In genomic region chr16:59141105-59141504, GRCm38 (mm10) we compare ENCODE assay signal across 25 mouse cellular contexts. TPM values are rescaled to one million over a fixed set of nuclear protein-coding genes. Genes with fewer than 3 reads are reported as not detected.
"Had no signal": no experiment of that assay in that cellular context is flagged by ENCODE, and none has a peak within 500 bp of the region (broad histone marks: within the 10 kb centered on the region; RNA-seq: fewer than 3 reads in every experiment).

No protein-coding gene starts in this region.

- H3K4me3 ChIP-seq: left cerebral cortex, adult 2 months; liver, embryonic 13.5 days; midbrain, embryonic 12.5 days; midbrain, embryonic 15.5 days; neural tube, embryonic 12.5 days; neural tube, embryonic 15.5 days had no signal

- H3K36me3 ChIP-seq: liver, embryonic 13.5 days; midbrain, embryonic 12.5 days; midbrain, embryonic 15.5 days; neural tube, embryonic 12.5 days; neural tube, embryonic 15.5 days had no signal

- DNase-seq: kidney, adult 18-20 months; layer of hippocampus, postnatal 36 days; liver, embryonic 13.5 days; right cerebral cortex, adult 18-20 months; right cerebral cortex, postnatal 25 days; thymus, adult 18-20 months; thymus, postnatal 36 days had no signal

- H3K27me3 ChIP-seq: liver, embryonic 13.5 days; midbrain, embryonic 12.5 days; midbrain, embryonic 15.5 days; neural tube, embryonic 12.5 days; neural tube, embryonic 15.5 days had no signal

- ATAC-seq: inflammation-experienced regulatory T-cells, adult 6 months; intestine, embryonic 16.5 days; midbrain, embryonic 15.5 days had no signal

- H3K27ac ChIP-seq: kidney, postnatal 0 days; left cerebral cortex, adult 2 months; liver, embryonic 13.5 days; macrophage; midbrain, embryonic 12.5 days; midbrain, embryonic 15.5 days; neural tube, embryonic 12.5 days; neural tube, embryonic 15.5 days had no signal

- H3K4me1 ChIP-seq: liver, embryonic 13.5 days; midbrain, embryonic 12.5 days; midbrain, embryonic 15.5 days; neural tube, embryonic 12.5 days; neural tube, embryonic 15.5 days had no signal

- H3K9ac ChIP-seq: liver, embryonic 13.5 days; midbrain, embryonic 12.5 days; midbrain, embryonic 15.5 days; neural tube, embryonic 12.5 days; neural tube, embryonic 15.5 days had no signal

- H3K9me3 ChIP-seq: midbrain, embryonic 12.5 days; midbrain, embryonic 15.5 days; neural tube, embryonic 12.5 days; neural tube, embryonic 15.5 days had no signal

- H3K4me2 ChIP-seq: liver, embryonic 13.5 days; midbrain, embryonic 12.5 days; midbrain, embryonic 15.5 days; neural tube, embryonic 12.5 days; neural tube, embryonic 15.5 days had no signal

RNA-seq across cellular contexts. Expression of gene Olfr195, which starts 5.7 kb away (rescaled TPM):
- polyA plus RNA-seq: inflammation-experienced regulatory T-cells, adult 6 months; intestine, embryonic 16.5 days; kidney, embryonic 14.5 days; limb, embryonic 11.5 days; limb, embryonic 14.5 days; liver, adult 2 months; liver, embryonic 13.5 days; liver, embryonic 16.5 days; macrophage; midbrain, embryonic 12.5 days; midbrain, embryonic 15.5 days; neural tube, embryonic 12.5 days; neural tube, embryonic 15.5 days; spleen, adult 2 months; stomach, embryonic 16.5 days; testis, adult 2 months had no signal

RNA-seq across cellular contexts. Expression of gene Olfr194, which starts 20.2 kb away (rescaled TPM):
- polyA plus RNA-seq: inflammation-experienced regulatory T-cells, adult 6 months; intestine, embryonic 16.5 days; kidney, embryonic 14.5 days; kidney, postnatal 0 days; limb, embryonic 11.5 days; limb, embryonic 14.5 days; liver, adult 2 months; liver, embryonic 13.5 days; liver, embryonic 16.5 days; macrophage; midbrain, embryonic 12.5 days; midbrain, embryonic 15.5 days; neural tube, embryonic 12.5 days; neural tube, embryonic 15.5 days; spleen, adult 2 months; stomach, embryonic 16.5 days; urinary bladder, adult 2 months had no signal

RNA-seq across cellular contexts. Expression of gene Olfr196, which starts 29.1 kb away (rescaled TPM):
- polyA plus RNA-seq: intestine, embryonic 16.5 days; kidney, embryonic 14.5 days; kidney, postnatal 0 days; limb, embryonic 11.5 days; limb, embryonic 14.5 days; liver, adult 2 months; liver, embryonic 13.5 days; liver, embryonic 16.5 days; macrophage; midbrain, embryonic 12.5 days; midbrain, embryonic 15.5 days; neural tube, embryonic 12.5 days; neural tube, embryonic 15.5 days; spleen, adult 2 months; stomach, embryonic 16.5 days; testis, adult 2 months; urinary bladder, adult 2 months had no signal

RNA-seq across cellular contexts. Expression of gene Olfr193, which starts 29.4 kb away (rescaled TPM):
- polyA plus RNA-seq: intestine, embryonic 16.5 days; kidney, embryonic 14.5 days; kidney, postnatal 0 days; limb, embryonic 11.5 days; limb, embryonic 14.5 days; liver, adult 2 months; liver, embryonic 13.5 days; liver, embryonic 16.5 days; macrophage; midbrain, embryonic 12.5 days; midbrain, embryonic 15.5 days; neural tube, embryonic 12.5 days; neural tube, embryonic 15.5 days; spleen, adult 2 months; stomach, embryonic 16.5 days; testis, adult 2 months; urinary bladder, adult 2 months had no signal

RNA-seq across cellular contexts. Expression of gene Olfr191, which starts 51.5 kb away (rescaled TPM):
- polyA plus RNA-seq: inflammation-experienced regulatory T-cells, adult 6 months; intestine, embryonic 16.5 days; kidney, embryonic 14.5 days; kidney, postnatal 0 days; limb, embryonic 11.5 days; limb, embryonic 14.5 days; liver, adult 2 months; liver, embryonic 13.5 days; liver, embryonic 16.5 days; macrophage; midbrain, embryonic 12.5 days; midbrain, embryonic 15.5 days; neural tube, embryonic 12.5 days; neural tube, embryonic 15.5 days; spleen, adult 2 months; stomach, embryonic 16.5 days; testis, adult 2 months; urinary bladder, adult 2 months had no signal
